Mouse (Mus musculus) erythroid progenitor cell, adult 5-6 weeks (primary cell): ENCODE results near the gene Heph. TPM values are rescaled to one million over a fixed set of nuclear protein-coding genes. Genes with fewer than 3 reads are reported as not detected.
"Not testable (repeated sequence)": the region's sequence is repeated elsewhere in the genome, so short reads cannot be mapped to it uniquely, and the experiment has no call there.

Source experiments
- ATAC-seq: replicated peaks from 2 replicates; pipeline ENCODE4 v1.8.0; 2016; ENCODE audit warnings: moderate number of reproducible peaks, mild to moderate bottlenecking, moderate TSS enrichment, inconsistent platforms; ENCODE audit not compliant: poor library complexity, low FRiP score, severe bottlenecking
- total RNA-seq, 2 experiments: library from RNA; stranded (forward) in 1 of 2; stranded (reverse) in 1 of 2; fragments of 150-400 nt in 1 of 2; fragments of 186-747, 209-891 nt in 1 of 2; gene quantifications; 2 replicates each; pipeline versions ENCODE4 v1.2.3 to v1.2.4; 2015 to 2017; ENCODE audit warnings: low replicate concordance in 2 of 2

Gene Heph
- not detected in 2 replicates for total RNA-seq (2015; ENCODE audit: low replicate concordance)
- not detected in 2 replicates for total RNA-seq (2017; ENCODE audit: low replicate concordance)

DNA sequence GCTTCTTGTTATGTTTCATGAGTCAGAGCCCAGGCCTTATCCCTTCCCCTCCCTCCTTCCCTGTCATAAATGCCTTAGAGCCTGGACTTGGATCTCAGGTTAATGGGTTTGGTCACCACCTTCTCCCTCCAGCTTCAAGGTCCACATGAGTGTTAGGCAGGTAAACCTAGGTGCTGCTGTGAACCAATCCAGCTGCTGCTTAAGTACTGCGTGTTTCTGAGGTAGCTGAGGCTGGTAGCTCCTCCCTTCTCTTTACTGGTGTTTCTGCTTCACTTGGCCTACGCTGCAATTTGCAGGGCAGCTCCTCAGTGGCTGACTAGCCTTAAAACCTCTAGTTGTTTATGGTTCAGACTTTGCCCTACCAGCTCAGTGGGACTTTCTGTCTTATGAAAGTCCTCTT lies at the start of gene Heph:
Gene Heph, plus strand, starts transcription at position 211 of the 400 bp plus-strand sequence.
- ATAC-seq, result no peak

DNA sequence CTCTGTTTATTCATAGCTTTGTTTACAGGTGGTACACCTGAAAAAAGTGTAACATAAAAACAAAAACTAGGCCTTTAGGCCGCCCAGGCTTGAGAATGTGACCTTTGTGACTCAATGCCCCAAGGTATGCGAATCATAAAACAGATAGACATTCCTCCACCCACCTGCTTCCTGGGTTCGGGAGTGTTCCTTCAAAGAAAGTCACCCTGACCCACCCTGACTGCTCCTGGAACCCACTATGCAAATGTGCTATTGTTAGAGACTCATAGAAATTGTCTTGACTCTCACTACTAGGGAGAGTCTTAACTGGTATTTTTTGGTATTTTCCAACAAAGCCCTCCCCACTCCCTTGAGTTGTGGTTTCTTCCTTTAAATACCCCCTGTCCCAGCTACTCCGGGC lies 39.8 kb upstream of the Heph start:
- not testable (repeated sequence) for ATAC-seq

DNA sequence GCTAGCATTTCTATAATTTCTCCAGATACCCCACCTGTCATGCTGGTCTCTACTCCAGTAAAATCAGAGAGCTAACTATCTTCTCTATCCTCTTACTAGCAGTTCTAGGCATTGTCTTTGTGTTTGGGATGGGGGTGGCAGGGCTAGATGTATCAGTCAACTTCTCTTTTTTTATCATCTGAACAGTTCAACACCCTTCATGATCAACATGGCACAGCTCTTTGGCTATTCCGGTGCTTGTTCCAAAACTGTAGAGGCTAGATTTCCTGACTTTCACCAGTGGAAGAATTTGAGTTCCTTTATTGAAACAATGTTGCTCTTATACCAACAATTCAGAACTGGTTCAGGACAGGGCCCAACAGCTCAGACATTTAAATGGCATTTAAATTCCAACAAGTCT lies 38.2 kb upstream of the Heph start:
- no peak for ATAC-seq

DNA sequence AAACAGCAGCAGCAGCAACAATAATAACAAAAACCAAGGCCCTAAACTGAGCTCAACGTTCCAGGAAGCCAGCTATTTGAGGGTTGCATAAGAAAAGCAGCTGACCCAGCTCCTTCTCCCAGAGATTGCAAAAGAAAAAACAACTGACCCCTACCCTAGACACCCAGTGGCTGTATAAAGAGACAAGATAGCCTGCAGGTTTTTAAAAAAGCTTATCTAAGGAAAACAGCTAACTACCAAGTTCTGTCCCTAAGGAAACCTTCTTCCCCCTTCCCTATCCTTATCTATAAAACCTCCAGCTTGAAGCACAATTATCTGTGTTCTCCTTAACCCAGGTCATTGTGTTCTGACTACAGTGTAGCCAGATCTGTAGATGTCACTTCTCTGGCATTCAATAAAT lies 37.4 kb upstream of the Heph start:
- no peak for ATAC-seq

DNA sequence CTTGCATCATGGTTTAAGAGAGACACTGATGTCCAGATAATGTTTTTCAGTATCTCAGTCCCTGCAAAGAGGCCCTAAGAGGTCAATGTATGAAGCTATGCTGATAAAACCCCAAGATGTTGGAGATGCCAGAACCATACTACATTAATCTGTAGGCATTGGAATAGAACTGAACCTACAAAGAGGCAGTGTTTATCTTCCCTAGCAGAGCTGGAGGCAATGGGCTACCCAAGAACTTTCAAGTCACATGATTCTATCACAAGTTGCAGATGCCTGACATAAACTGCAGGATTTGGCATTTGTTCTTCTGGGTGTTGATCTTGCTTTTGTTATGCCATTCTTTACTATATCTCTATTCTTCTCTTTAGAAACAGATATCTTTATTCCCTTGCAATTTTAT lies 35.8 kb upstream of the Heph start:
- ATAC-seq, result no peak

DNA sequence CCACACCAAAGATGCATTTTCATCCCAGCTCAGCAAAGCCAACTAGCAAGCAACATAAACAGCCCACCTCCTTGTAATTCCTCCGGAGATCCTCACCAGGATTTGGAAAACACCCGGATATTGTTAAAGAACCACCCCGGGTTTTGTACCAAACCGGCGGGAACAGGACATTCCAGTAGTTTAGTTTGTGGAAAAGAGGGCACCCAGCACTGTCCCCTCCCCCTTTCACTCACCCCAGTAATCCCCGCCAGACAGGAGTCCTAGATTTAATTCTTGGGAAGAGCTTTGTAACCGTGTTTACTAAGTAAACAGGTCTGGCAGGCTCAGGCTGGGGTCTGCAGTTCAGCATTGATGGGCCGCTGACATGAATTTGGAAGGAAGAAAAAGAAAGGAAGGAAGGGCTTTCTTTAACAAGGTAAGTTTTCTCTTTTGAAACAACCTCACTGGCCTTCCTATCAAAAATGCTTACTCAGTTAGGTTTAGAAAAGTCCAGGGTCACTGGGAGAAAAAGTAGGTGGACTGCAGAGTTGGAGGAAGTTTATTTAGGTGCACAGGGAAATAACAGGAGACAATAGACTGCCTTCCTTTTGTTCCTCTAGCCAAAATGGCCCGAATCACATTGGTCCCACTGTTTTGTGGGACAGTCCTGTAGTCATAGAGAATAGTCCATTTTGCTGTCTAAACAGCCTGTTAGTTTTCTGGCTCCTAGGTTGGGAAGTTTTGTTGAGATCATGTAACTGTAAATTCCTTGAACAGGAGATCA lies 1.2 kb downstream of the Heph start, which contains the start of gene Hsf3:
Gene Hsf3, minus strand, starts transcription at position 94 of the 763 bp plus-strand sequence.
- ATAC-seq, result no peak

DNA sequence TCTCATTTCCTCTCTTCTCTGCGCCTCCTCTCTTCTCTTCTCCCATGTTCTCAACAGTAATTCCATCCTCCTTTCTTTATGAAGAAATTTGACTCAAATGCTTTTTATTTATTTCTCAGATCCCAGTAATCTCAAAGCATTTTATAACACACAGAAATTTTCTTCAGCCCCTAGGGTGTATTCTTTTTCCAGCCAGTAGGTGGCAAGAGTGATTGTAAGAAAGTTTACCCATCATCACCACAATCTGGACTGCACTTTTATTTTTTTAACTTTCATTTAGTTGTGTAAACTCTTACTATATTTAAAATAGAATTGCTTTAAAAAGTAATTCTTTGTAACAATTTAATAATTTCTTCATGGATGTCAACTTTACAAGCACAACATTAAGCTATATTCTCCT lies 46.4 kb downstream of the Heph start:
- no peak for ATAC-seq

Other genes starting within 250 kb of the Heph start
- gene Vsig4, start 161.9 kb upstream of the Heph start, total RNA-seq (2015; ENCODE audit: low replicate concordance), result 5.9 TPM in 1 of 2 replicates, not detected in the other
- 2.3 and 6.0 TPM in 2 replicates for gene Vsig4, start 161.9 kb upstream of the Heph start, total RNA-seq (2017; ENCODE audit: low replicate concordance)
- gene Hsf3, start 935 bp downstream of the Heph start, total RNA-seq (2015; ENCODE audit: low replicate concordance), result not detected in 2 replicates
- not detected in 2 replicates for gene Hsf3, start 935 bp downstream of the Heph start, total RNA-seq (2017; ENCODE audit: low replicate concordance)